Mouse (Mus musculus): ENCODE results near the gene Orc2. TPM values are rescaled to one million over a fixed set of nuclear protein-coding genes. Genes with fewer than 3 reads are reported as not detected.

Orc2 gene
- polyA plus RNA-seq, 1 experiment from 2014 or later = 28.6 TPM

DNA sequence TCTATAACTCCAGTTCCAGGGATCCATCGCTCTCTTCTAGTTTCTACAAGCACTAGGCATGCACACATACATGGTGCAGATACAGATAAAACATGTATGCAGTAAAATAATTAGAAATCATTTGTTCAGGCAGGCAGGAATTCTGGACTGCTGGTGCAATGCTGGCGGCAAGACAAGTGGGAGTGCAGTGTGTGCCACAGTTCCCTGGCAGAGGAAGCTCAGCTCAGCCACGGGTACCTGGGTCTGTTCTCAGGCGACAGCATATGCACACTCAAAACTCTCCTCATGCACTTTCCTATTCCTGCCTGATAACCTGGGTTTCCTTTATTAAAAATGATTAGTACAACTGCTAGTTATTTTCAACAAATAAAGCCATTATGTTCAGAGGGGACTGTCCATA, 39.9 kb downstream of the Orc2 start:
- Histone ChIP-seq H3K36me3 (replicated peaks) (peaks cover 95% of the 10 kb centered on the region), H3K4me2 (no peak overlapping the region), H3K4me1 (replicated peaks) (no peaks in the 10 kb centered on the region), H3K27ac (replicated peaks) (no peak overlapping the region), H3K9ac (no peak overlapping the region), H3K9me3 (replicated peaks) (no peaks in the 10 kb centered on the region), H3K4me3 (replicated peaks) (no peak overlapping the region), H3K27me3 (no peaks in the 10 kb centered on the region)
- WGBS (ENCODE audit: insufficient replicate concordance) = 85% methylated on average over 4 of the region's 4 CpGs
- no peak for ATAC-seq (ENCODE audit: insufficient read depth)

DNA sequence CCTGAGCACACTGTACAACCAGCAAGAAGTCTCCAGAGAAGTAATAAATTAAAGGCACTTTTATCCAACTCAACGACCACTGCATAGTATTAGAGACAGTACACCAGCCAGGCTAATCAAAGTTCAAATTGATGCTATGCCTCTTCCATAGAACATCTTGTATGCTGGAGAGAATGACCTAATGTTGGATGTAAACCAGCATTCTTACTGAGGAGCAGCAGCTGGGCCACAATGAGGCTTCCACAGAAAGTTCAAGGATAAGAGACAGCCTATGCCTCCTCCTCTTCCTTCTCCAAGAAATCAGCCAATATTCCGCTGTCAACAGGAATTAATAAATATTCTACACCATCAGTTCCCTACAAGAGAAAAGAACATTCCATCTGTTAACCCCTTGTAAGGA, 41.0 kb downstream of the Orc2 start:
- H3K4me2 ChIP-seq = no peak overlapping the region
- H3K9ac ChIP-seq = no peak overlapping the region
- H3K4me1 ChIP-seq (replicated peaks) = no peaks in the 10 kb centered on the region
- H3K4me3 ChIP-seq (replicated peaks) = no peak overlapping the region
- H3K36me3 ChIP-seq (replicated peaks) = peaks cover 93% of the 10 kb centered on the region
- 88% methylated on average over 2 of the region's 2 CpGs for WGBS (ENCODE audit: insufficient replicate concordance)
- H3K27me3 ChIP-seq = no peaks in the 10 kb centered on the region
- no peak for ATAC-seq (ENCODE audit: insufficient read depth)
- no peaks in the 10 kb centered on the region for H3K9me3 ChIP-seq (replicated peaks)
- H3K27ac ChIP-seq (replicated peaks) = no peak overlapping the region

DNA sequence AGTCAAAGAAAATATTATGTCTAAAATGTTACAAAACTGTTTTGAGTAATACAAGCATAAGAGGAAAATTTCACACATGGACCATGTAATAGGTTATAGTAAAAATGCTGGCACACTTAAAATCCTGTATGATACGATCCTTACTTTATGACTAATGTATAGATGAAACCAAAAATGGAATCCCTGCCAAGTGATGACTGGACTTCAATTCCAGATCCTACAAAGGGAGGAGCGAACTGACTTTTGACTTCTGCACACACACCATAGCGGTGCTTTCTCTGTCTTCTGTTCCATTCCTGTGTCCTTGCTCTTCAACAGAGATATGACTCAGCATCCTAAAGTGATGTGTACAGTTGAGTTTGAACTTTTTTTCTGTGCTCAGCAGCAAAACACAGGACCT, 44.3 kb downstream of the Orc2 start:
- H3K27ac ChIP-seq (replicated peaks) = no peak overlapping the region
- H3K4me2 ChIP-seq = no peak overlapping the region
- H3K9ac ChIP-seq = no peak overlapping the region
- peaks cover 93% of the 10 kb centered on the region for H3K36me3 ChIP-seq (replicated peaks)
- no peaks in the 10 kb centered on the region for H3K4me1 ChIP-seq (replicated peaks)
- H3K4me3 ChIP-seq (replicated peaks) = no peak overlapping the region
- no peaks in the 10 kb centered on the region for H3K27me3 ChIP-seq
- no peak for ATAC-seq (ENCODE audit: insufficient read depth)
- 80% methylated on average over 3 of the region's 3 CpGs for WGBS (ENCODE audit: insufficient replicate concordance)
- H3K9me3 ChIP-seq (replicated peaks) = no peaks in the 10 kb centered on the region

DNA sequence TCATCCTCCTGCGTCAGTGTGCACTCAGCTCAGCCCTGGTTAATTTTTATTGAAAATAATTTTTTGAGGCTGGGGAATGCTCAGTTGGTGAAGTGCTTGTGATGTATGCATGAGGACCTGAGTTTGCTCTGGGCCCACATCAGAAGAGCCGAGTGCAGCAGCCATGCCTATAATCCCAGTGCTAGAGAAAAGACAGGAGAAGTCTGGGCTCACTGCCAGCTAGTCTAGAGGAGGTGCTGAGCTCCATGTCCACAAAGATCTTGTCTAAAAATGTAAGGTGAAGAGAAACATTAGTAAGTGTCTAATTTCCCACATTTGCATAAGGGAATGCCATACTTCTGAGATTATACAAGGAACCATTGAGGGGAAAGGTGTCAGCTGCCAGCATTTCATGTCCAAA, 46.0 kb downstream of the Orc2 start:
- no peak overlapping the region for H3K27ac ChIP-seq (replicated peaks)
- WGBS (ENCODE audit: insufficient replicate concordance) = 77% methylated on average over 2 of the region's 2 CpGs
- H3K4me3 ChIP-seq (replicated peaks) = no peak overlapping the region
- H3K4me2 ChIP-seq = no peak overlapping the region
- H3K27me3 ChIP-seq = no peaks in the 10 kb centered on the region
- ATAC-seq (ENCODE audit: insufficient read depth) = no peak
- H3K9me3 ChIP-seq (replicated peaks) = no peaks in the 10 kb centered on the region
- no peak overlapping the region for H3K9ac ChIP-seq
- peaks cover 84% of the 10 kb centered on the region for H3K36me3 ChIP-seq (replicated peaks)
- no peaks in the 10 kb centered on the region for H3K4me1 ChIP-seq (replicated peaks)

DNA sequence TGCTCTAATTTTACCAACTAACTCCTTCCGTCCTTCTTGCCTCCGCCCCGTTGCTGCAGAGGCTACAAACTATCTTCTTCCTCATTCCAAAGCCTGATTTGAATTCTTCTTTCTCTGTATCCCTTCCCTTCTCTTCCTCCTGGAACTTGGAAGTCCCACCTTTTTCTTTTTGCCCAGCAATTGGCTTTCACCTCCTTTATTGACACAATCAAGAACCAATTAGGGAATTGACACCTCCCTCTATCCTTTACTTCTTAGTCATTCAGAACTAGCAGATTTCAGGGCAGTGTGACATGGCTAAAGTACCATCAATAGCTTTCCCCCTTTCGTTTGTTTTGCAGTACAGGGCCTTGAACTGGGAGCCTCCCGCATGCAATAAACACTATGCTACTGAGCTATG, 46.7 kb downstream of the Orc2 start:
- WGBS (ENCODE audit: insufficient replicate concordance) = 82% methylated on average over 5 of the region's 5 CpGs
- Histone ChIP-seq H3K27ac (replicated peaks) (no peak overlapping the region), H3K9me3 (replicated peaks) (no peaks in the 10 kb centered on the region), H3K9ac (no peak overlapping the region), H3K36me3 (replicated peaks) (peaks cover 84% of the 10 kb centered on the region), H3K4me3 (replicated peaks) (no peak overlapping the region), H3K4me2 (no peak overlapping the region), H3K4me1 (replicated peaks) (no peaks in the 10 kb centered on the region), H3K27me3 (no peaks in the 10 kb centered on the region)
- ATAC-seq (ENCODE audit: insufficient read depth) = no peak

GRCm38 (mm10) chr1:58454316-58454715, 50.6 kb downstream of the Orc2 start:
- no peaks in the 10 kb centered on the region for H3K9me3 ChIP-seq (replicated peaks)
- H3K4me1 ChIP-seq (replicated peaks) = no peaks in the 10 kb centered on the region
- H3K27me3 ChIP-seq = no peaks in the 10 kb centered on the region
- 75% methylated on average over 6 of the region's 6 CpGs for WGBS (ENCODE audit: insufficient replicate concordance)
- H3K36me3 ChIP-seq (replicated peaks) = peaks cover 75% of the 10 kb centered on the region
- H3K4me2 ChIP-seq = no peak overlapping the region
- H3K9ac ChIP-seq = no peak overlapping the region
- no peak overlapping the region for H3K4me3 ChIP-seq (replicated peaks)
- no peak overlapping the region for H3K27ac ChIP-seq (replicated peaks)
- no peak for ATAC-seq (ENCODE audit: insufficient read depth)

GRCm38 (mm10) chr1:58448396-58448795, 56.5 kb downstream of the Orc2 start:
- H3K4me1 ChIP-seq (replicated peaks) = peaks cover 25% of the 10 kb centered on the region
- no peak overlapping the region for H3K4me3 ChIP-seq (replicated peaks)
- peaks cover 38% of the 10 kb centered on the region for H3K36me3 ChIP-seq (replicated peaks)
- H3K4me2 ChIP-seq = no peak overlapping the region
- 67% methylated on average over 7 of the region's 7 CpGs for WGBS (ENCODE audit: insufficient replicate concordance)
- no peak overlapping the region for H3K27ac ChIP-seq (replicated peaks)
- no peak for ATAC-seq (ENCODE audit: insufficient read depth)
- H3K27me3 ChIP-seq = no peaks in the 10 kb centered on the region
- H3K9ac ChIP-seq = no peak overlapping the region
- no peaks in the 10 kb centered on the region for H3K9me3 ChIP-seq (replicated peaks)

- WGBS (ENCODE audit: insufficient replicate concordance) = 84% methylated on average over 7 of the region's 7 CpGs
- no peak for ATAC-seq (ENCODE audit: insufficient read depth)
- Histone ChIP-seq H3K36me3 (replicated peaks) (peaks cover 32% of the 10 kb centered on the region), H3K9me3 (replicated peaks) (no peaks in the 10 kb centered on the region), H3K27ac (replicated peaks) (no peak overlapping the region), H3K4me3 (replicated peaks) (no peak overlapping the region), H3K27me3 (no peaks in the 10 kb centered on the region), H3K9ac (no peak overlapping the region), H3K4me1 (replicated peaks) (peaks cover 25% of the 10 kb centered on the region), H3K4me2 (no peak overlapping the region)
Measured at GRCm38 (mm10) chr1:58447766-58448165, 57.1 kb downstream of the Orc2 start.

DNA sequence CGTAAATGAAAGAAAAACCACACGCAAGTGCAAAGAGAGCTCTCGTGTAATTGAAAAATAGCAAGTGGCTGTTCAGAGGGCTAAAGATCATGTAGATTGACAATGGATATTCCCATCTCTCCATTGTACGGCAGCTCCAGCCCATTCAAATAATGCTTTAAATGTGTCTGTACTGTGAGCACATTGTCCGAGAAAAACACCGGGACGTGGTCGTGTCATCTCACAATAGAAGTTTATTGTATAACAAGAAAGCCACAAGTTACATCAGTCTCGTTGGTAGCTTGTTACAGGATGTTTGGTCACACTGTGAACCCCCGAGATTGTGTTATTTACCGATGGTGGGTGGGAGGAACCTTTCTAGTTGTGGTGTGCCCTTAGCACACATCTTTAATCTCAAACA, 59.0 kb downstream of the Orc2 start:
- peaks cover 25% of the 10 kb centered on the region for H3K4me1 ChIP-seq (replicated peaks)
- ATAC-seq (ENCODE audit: insufficient read depth) = no peak

DNA sequence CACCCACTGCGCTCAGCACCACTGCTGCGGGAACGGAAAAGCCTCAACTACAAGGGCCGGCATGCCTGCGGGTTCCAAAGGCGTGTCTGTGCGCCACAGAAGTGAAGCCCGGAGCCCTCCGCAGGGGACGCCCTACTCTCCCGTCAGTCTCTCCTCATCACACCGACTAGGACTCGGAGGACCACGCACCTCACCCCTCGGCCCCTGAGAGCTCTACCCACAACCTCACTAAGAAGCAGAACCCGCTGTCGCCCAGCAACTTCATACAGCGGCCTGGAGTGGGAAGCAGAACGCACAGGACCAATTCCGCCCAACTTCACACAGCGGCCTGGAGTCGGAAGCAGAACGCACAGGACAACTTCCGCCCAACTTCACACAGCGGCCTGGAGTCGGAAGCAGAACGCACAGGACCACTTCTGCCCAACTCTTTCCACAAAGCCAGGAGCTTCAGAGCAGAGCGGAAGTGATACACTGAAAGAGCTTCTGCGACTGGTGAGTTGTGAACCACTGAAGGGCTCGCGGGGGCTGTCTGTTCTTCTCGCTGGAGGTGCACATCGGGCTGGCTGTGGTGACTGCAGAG, 59.7 kb downstream of the Orc2 start, which contains the start of the genes Nif3l1 and Ppil3:
TSS of gene Nif3l1 (plus strand) at position 9 of the 580 bp plus-strand sequence.
TSS of gene Ppil3 (minus strand) at position 344 of the 580 bp plus-strand sequence.
- H3K4me2 ChIP-seq = peak within 1 kb of the TSS; percentile 86
- peaks cover 25% of the 10 kb centered on the region for H3K4me1 ChIP-seq (replicated peaks)
- no peaks in the 10 kb centered on the region for H3K9me3 ChIP-seq (replicated peaks)
- ATAC-seq (ENCODE audit: insufficient read depth) = peak; percentile 91
- peak within 1 kb of the TSS; percentile 72 for H3K9ac ChIP-seq
- H3K36me3 ChIP-seq (replicated peaks) = peaks cover 27% of the 10 kb centered on the region
- under 1% methylated on average over 33 of the region's 33 CpGs for WGBS (ENCODE audit: insufficient replicate concordance)
- H3K27me3 ChIP-seq = no peaks in the 10 kb centered on the region
- H3K27ac ChIP-seq (replicated peaks) = peak within 1 kb of the TSS; percentile 85
- H3K4me3 ChIP-seq (replicated peaks) = peak within 1 kb of the TSS; percentile 76

More for the DNA sequence above, 59.0 kb downstream of the Orc2 start:
- Histone ChIP-seq H3K4me2 (peak overlapping the region; percentile 86), H3K36me3 (replicated peaks) (peaks cover 31% of the 10 kb centered on the region), H3K9me3 (replicated peaks) (no peaks in the 10 kb centered on the region), H3K27ac (replicated peaks) (peak overlapping the region; percentile 85), H3K9ac (peak overlapping the region; percentile 72), H3K4me3 (replicated peaks) (peak overlapping the region; percentile 76), H3K27me3 (no peaks in the 10 kb centered on the region)
- 3% methylated on average over 11 of the region's 11 CpGs for WGBS (ENCODE audit: insufficient replicate concordance)

- H3K4me2 ChIP-seq = peak overlapping the region; percentile 86
- no peak for ATAC-seq (ENCODE audit: insufficient read depth)
- no peaks in the 10 kb centered on the region for H3K27me3 ChIP-seq
- H3K4me3 ChIP-seq (replicated peaks) = peak overlapping the region; percentile 76
- peak overlapping the region; percentile 85 for H3K27ac ChIP-seq (replicated peaks)
- H3K4me1 ChIP-seq (replicated peaks) = peaks cover 25% of the 10 kb centered on the region
- no peaks in the 10 kb centered on the region for H3K9me3 ChIP-seq (replicated peaks)
- H3K9ac ChIP-seq = peak overlapping the region; percentile 72
- H3K36me3 ChIP-seq (replicated peaks) = peaks cover 30% of the 10 kb centered on the region
- WGBS (ENCODE audit: insufficient replicate concordance) = 6% methylated on average over 10 of the region's 10 CpGs
Measured at GRCm38 (mm10) chr1:58444691-58445090, 60.2 kb downstream of the Orc2 start.

DNA sequence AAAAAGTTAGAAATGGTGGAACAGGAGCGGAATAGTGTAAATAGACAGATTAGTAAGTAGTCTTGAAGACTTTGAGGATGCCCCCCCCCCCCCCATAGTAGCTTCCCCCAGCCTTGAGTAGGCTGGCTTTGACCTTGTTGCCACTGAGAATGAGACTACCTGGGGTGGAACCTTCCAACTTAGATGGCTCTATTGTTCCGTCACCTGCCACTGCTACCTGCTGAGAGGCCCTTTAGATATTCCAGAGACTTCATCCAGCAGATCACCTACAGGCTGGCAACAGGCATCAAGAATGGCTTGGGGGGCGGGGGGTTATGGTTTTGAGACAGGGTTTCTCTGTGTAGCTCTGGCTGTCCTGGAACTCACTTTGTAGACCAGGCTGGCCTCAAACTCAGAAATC, 80.4 kb downstream of the Orc2 start:
- no peak overlapping the region for H3K9ac ChIP-seq
- no peaks in the 10 kb centered on the region for H3K9me3 ChIP-seq (replicated peaks)
- H3K27me3 ChIP-seq = no peaks in the 10 kb centered on the region
- H3K4me1 ChIP-seq (replicated peaks) = peaks cover 29% of the 10 kb centered on the region
- peak overlapping the region; percentile 100; the same call in 1 of the 2 replicates for H3K4me3 ChIP-seq (replicated peaks)
- ATAC-seq (ENCODE audit: insufficient read depth) = no peak
- 67% methylated on average over 3 of the region's 3 CpGs for WGBS (ENCODE audit: insufficient replicate concordance)
- H3K27ac ChIP-seq (replicated peaks) = peak overlapping the region; percentile 99; the same call in 1 of the 2 replicates
- peak overlapping the region; percentile 61; the same call in 1 of the 2 replicates for H3K4me2 ChIP-seq
- peaks cover 22% of the 10 kb centered on the region for H3K36me3 ChIP-seq (replicated peaks)

Measured in liver, embryonic 15.5 days (tissue).